Mouse (Mus musculus): ENCODE measurements around the gene Ttc4. TPM values are rescaled to one million over a fixed set of nuclear protein-coding genes. Genes with fewer than 3 reads are reported as not detected.

Gene Ttc4
- total and polyA plus RNA-seq, 3 experiments: 54.8 TPM; not detected in 1

- H3K27me3 ChIP-seq (ENCODE audit: control insufficient read depth in 1 of 2, insufficient read depth in 2 of 2, low read length in 2 of 2): peaks cover 0 to 13% of the 10 kb centered on the region in 2 experiments
- H3K9ac ChIP-seq (ENCODE audit: control insufficient read depth, low read depth, low read length, poor library complexity, severe bottlenecking): no peak overlapping the region
- H3K4me3 ChIP-seq (ENCODE audit: control insufficient read depth in 1 of 2, insufficient read depth in 1 of 2, low read depth in 2 of 2, low read length in 2 of 2): no peak overlapping the region
- H3K36me3 ChIP-seq (ENCODE audit: control insufficient read depth in 1 of 2, insufficient read depth in 2 of 2, low read length in 2 of 2): no peaks in the 10 kb centered on the region; a peak in 1 of 4 replicates
- DNase-seq (ENCODE audit: low read depth, low spot score): no peak
- H3K79me2 ChIP-seq (ENCODE audit: control insufficient read depth, insufficient read depth, low read length, poor library complexity): no peaks in the 10 kb centered on the region
- no peaks in the 10 kb centered on the region for H3K4me1 ChIP-seq (ENCODE audit: control insufficient read depth in 1 of 2, insufficient read depth in 2 of 2, low read length in 2 of 2)
- no peak for TF ChIP-seq ZNF384 (IDR thresholded peaks at IDR 0.05; ENCODE audit: low read depth, low read length)
- H3K27ac ChIP-seq (ENCODE audit: control insufficient read depth, low read depth, low read length): no peak overlapping the region
- H3K9me3 ChIP-seq (replicated peaks; ENCODE audit: insufficient read depth, low read length): no peaks in the 10 kb centered on the region
Measured at GRCm38 (mm10) chr4:106705096-106705665, 26.4 kb upstream of the Ttc4 start.

- no peaks in the 10 kb centered on the region for H3K4me1 ChIP-seq (ENCODE audit: control insufficient read depth in 1 of 2, insufficient read depth in 2 of 2, low read length in 2 of 2)
- no peak for DNase-seq (ENCODE audit: low read depth, low spot score)
- no peak overlapping the region for H3K4me3 ChIP-seq (ENCODE audit: control insufficient read depth in 1 of 2, insufficient read depth in 1 of 2, low read depth in 2 of 2, low read length in 2 of 2)
- H3K9me3 ChIP-seq (replicated peaks; ENCODE audit: insufficient read depth, low read length): no peaks in the 10 kb centered on the region
- H3K27ac ChIP-seq (ENCODE audit: control insufficient read depth, low read depth, low read length): no peak overlapping the region
- H3K9ac ChIP-seq (ENCODE audit: control insufficient read depth, low read depth, low read length, poor library complexity, severe bottlenecking): no peak overlapping the region
- TF ChIP-seq USF2 (IDR thresholded peaks at IDR 0.05; ENCODE audit: borderline replicate concordance in 1 of 2, insufficient read depth in 1 of 2, low read depth in 1 of 2, low read length in 2 of 2) (no peak), MEF2A (IDR thresholded peaks at IDR 0.05; ENCODE audit: extremely low read depth, insufficient replicate concordance, low read depth, low read length, poor library complexity, severe bottlenecking) (no peak), HCFC1 (IDR thresholded peaks at IDR 0.05; ENCODE audit: low read depth, low read length) (no peak), SIN3A (IDR thresholded peaks at IDR 0.05; ENCODE audit: low read length) (no peak), ETS1 (IDR thresholded peaks at IDR 0.05; ENCODE audit: low read depth, low read length) (no peak), POLR2A (IDR thresholded peaks at IDR 0.05; ENCODE audit: control insufficient read depth in 1 of 2, insufficient read depth in 1 of 2, low read depth in 1 of 2, low read length in 2 of 2, poor library complexity in 1 of 2) (no peak), KAT2A (conservative IDR thresholded peaks at IDR 0.05; ENCODE audit: low read depth, low read length) (no peak), RAD21 (IDR thresholded peaks at IDR 0.05; ENCODE audit: low read depth, low read length) (no peak), NRF1 (IDR thresholded peaks at IDR 0.05; ENCODE audit: insufficient read depth, low read depth, low read length, poor library complexity, severe bottlenecking) (no peak), NELFE (IDR thresholded peaks at IDR 0.05; ENCODE audit: low read depth, low read length) (no peak), RCOR1 (IDR thresholded peaks at IDR 0.05; ENCODE audit: low read depth, low read length) (no peak), USF1 (IDR thresholded peaks at IDR 0.05; ENCODE audit: low read depth, low read length) (no peak), BHLHE40 (IDR thresholded peaks at IDR 0.05; ENCODE audit: borderline replicate concordance, low read depth, low read length) (no peak), POLR2AphosphoS2 (IDR thresholded peaks at IDR 0.05; ENCODE audit: low read length) (no peak), GATA1 (IDR thresholded peaks at IDR 0.05; ENCODE audit: low read depth, low read length) (no peak), E2F4 (IDR thresholded peaks at IDR 0.05; ENCODE audit: borderline replicate concordance, low read depth, low read length) (no peak), JUND (IDR thresholded peaks at IDR 0.05; ENCODE audit: low read depth, low read length) (no peak), MAZ (IDR thresholded peaks at IDR 0.05; ENCODE audit: low read depth, low read length) (no peak), CHD1 (IDR thresholded peaks at IDR 0.05; ENCODE audit: low read depth, low read length) (no peak), MAX (IDR thresholded peaks at IDR 0.05; ENCODE audit: low read length) (no peak)
- no peaks in the 10 kb centered on the region for H3K79me2 ChIP-seq (ENCODE audit: control insufficient read depth, insufficient read depth, low read length, poor library complexity)
- peaks cover 0 to 13% of the 10 kb centered on the region in 2 experiments for H3K27me3 ChIP-seq (ENCODE audit: control insufficient read depth in 1 of 2, insufficient read depth in 2 of 2, low read length in 2 of 2)
- no peaks in the 10 kb centered on the region; a peak in 1 of 4 replicates for H3K36me3 ChIP-seq (ENCODE audit: control insufficient read depth in 1 of 2, insufficient read depth in 2 of 2, low read length in 2 of 2)
Measured at GRCm38 (mm10) chr4:106704416-106704815, 25.7 kb upstream of the Ttc4 start.
